Mouse (Mus musculus): ENCODE data around the gene 2210407C18Rik.

DNA sequence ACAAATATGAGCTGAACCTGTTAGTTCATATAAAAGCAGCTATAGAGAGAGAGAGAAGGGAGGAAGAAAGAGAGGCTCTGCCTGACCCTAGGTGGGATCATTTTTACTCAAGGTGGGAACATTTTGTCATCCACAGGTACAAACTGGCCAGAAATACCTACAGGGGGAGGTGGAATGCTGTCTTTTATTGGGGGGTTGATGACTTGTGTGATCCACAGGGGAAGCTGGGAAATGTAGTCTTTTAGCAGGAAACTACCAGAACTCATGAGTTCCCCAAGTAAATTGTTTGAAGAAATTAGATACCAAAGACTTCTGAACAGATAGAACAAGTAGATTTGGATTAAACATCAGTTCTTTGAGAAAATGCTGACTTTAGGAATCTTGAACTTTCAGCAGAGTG lies 13.8 kb downstream of the 2210407C18Rik start:
- no peak for TF ChIP-seq POLR2AphosphoS2 (IDR thresholded peaks at IDR 0.05; ENCODE audit: low read depth, low read length)
- no peak for TF ChIP-seq ZNF384 (IDR thresholded peaks at IDR 0.05; ENCODE audit: low read depth, low read length)
- no peak for TF ChIP-seq ZMIZ1 (IDR thresholded peaks at IDR 0.05; ENCODE audit: low read depth, low read length)
- no peak for TF ChIP-seq CTCF (conservative IDR thresholded peaks at IDR 0.05 in 1 of 2, IDR thresholded peaks at IDR 0.05 in 1 of 2; ENCODE audit: low read depth in 2 of 2, low read length in 2 of 2)
- no peak for TF ChIP-seq USF1 (IDR thresholded peaks at IDR 0.05; ENCODE audit: low read depth, low read length)
- TF ChIP-seq GABPA (IDR thresholded peaks at IDR 0.05; ENCODE audit: insufficient replicate concordance, low read depth, low read length): no peak
- TF ChIP-seq PAX5 (IDR thresholded peaks at IDR 0.05; ENCODE audit: low read length): no peak
- TF ChIP-seq JUND (conservative IDR thresholded peaks at IDR 0.05; ENCODE audit: low read depth, low read length): no peak

Data from CH12.LX (cell line).